Mouse (Mus musculus): Measurements from ENCODE around the gene Trem3. TPM values are rescaled to one million over a fixed set of nuclear protein-coding genes. Genes with fewer than 3 reads are reported as not detected.

Trem3 gene
- polyA plus RNA-seq, 1 experiment from 2014 or later, result 0.30 TPM

DNA sequence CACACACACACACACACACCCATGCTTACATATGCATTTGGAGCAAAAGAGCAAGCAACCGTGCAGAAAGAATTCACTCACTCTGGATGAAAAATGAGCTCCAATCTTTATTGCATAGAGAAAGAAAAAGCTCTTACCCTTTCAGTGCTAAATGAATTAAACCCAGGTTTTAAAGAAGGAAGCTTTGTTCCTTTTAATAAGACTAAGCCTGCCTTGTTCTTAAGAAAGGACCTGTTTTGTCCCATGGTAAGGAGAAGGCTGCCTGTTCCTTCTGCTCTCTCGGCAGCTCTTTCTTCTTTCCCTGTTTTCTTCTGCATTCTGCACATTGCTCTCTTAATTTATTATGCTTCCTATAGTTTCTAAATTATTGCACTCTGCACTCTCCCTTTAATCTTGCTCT lies 18.6 kb downstream of the Trem3 start:
- DNase-seq (ENCODE audit: low spot score) (no peak), ATAC-seq (replicated peaks; ENCODE audit: low FRiP score, low TSS enrichment, low read depth) (no peak)
- Histone ChIP-seq H3K9ac (ENCODE audit: low read length) (no peak overlapping the region), H3K27ac (ENCODE audit: low read depth) (peak overlapping the region; percentile 79), H3K4me2 (ENCODE audit: low read length) (0 out of 2 replicates have a peak overlapping the region, but pooled peaks have one; percentile 27), H3K9me3 (ENCODE audit: control insufficient read depth, low read length) (no peaks in the 10 kb centered on the region), H3K36me3 (ENCODE audit: control insufficient read depth, insufficient read depth, low read length) (no peaks in the 10 kb centered on the region), H3K27me3 (replicated peaks; ENCODE audit: control insufficient read depth, insufficient read depth, low read length) (no peaks in the 10 kb centered on the region), H3K4me1 (replicated peaks; ENCODE audit: control insufficient read depth, insufficient read depth, low read length) (peaks cover 10% of the 10 kb centered on the region), H3K4me3 (ENCODE audit: low read depth, low read length) (no peak overlapping the region)
- WGBS, result 5% methylated on average over 2 of the region's 2 CpGs

DNA sequence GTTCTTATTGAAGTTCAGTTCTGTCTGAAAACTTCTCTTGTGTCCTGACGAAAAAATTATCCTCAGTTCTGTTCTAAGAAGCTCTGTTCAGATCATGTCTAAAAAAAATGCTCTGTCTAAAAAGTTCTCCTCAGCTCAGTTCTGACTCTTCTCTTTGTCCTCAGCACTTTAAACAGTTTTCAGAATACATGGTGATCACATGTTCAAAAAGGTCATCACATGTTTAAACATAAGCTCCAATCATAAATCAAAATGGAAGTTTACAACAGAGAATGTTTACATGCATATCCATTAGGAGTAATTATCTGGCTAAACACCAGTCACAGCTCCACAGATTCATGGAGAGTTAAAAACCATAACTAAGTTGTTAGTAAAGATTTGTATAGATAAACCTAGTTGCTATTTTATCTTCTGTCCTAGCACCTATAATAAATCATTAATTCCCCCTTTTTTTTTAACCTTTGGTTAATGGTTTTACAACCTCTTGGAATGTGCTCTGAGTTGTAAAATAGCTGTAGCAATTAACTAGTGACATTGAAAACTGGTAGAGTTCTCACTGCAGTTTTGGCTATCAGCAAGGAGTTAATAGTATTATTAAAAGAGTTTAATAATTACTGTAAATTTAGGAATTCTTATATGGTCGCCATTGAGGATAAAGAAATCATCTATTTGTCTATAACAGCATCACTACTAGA lies 19.2 kb downstream of the Trem3 start:
- peaks cover 10% of the 10 kb centered on the region for H3K4me1 ChIP-seq (replicated peaks; ENCODE audit: control insufficient read depth, insufficient read depth, low read length)
- no peaks in the 10 kb centered on the region for H3K27me3 ChIP-seq (replicated peaks; ENCODE audit: control insufficient read depth, insufficient read depth, low read length)
- DNase-seq (ENCODE audit: low spot score), result no peak
- no peak overlapping the region for H3K4me3 ChIP-seq (ENCODE audit: low read depth, low read length)
- H3K9ac ChIP-seq (ENCODE audit: low read length), result no peak overlapping the region
- H3K36me3 ChIP-seq (ENCODE audit: control insufficient read depth, insufficient read depth, low read length), result no peaks in the 10 kb centered on the region
- peak overlapping the region; percentile 79 for H3K27ac ChIP-seq (ENCODE audit: low read depth)
- H3K4me2 ChIP-seq (ENCODE audit: low read length), result 0 out of 2 replicates have a peak overlapping the region, but pooled peaks have one; percentile 27
- peak; percentile 55; the same call in 1 of the 2 replicates for ATAC-seq (replicated peaks; ENCODE audit: low FRiP score, low TSS enrichment, low read depth)
- WGBS, result 6% methylated on average over 2 of the region's 2 CpGs
- H3K9me3 ChIP-seq (ENCODE audit: control insufficient read depth, low read length), result no peaks in the 10 kb centered on the region

DNA sequence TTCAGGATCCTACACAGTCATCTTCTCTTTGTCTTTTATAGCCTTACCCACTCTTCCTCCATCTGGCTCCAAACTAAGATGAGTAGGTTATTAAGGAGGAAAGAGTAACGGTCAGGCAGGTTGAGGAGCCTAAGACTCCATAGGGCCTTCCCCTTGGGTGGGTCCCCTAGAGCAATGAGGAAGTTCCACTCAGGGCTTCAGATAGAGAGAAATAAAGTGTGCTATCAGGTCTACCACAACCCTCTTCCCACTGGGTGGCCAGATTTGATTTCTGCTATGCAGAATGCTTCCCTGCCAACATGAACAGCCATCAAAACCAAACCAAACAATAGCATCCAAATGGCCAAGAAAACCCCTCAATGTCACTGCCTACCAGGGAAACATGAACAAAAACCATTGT lies 20.0 kb downstream of the Trem3 start:
- H3K4me2 ChIP-seq (ENCODE audit: low read length), result no peak overlapping the region
- 65% methylated on average over 1 of the region's 1 CpGs for WGBS
- peaks cover 10% of the 10 kb centered on the region for H3K4me1 ChIP-seq (replicated peaks; ENCODE audit: control insufficient read depth, insufficient read depth, low read length)
- no peaks in the 10 kb centered on the region for H3K36me3 ChIP-seq (ENCODE audit: control insufficient read depth, insufficient read depth, low read length)
- no peak for ATAC-seq (replicated peaks; ENCODE audit: low FRiP score, low TSS enrichment, low read depth)
- no peaks in the 10 kb centered on the region for H3K9me3 ChIP-seq (ENCODE audit: control insufficient read depth, low read length)
- H3K4me3 ChIP-seq (ENCODE audit: low read depth, low read length), result no peak overlapping the region
- H3K9ac ChIP-seq (ENCODE audit: low read length), result no peak overlapping the region
- no peak overlapping the region for H3K27ac ChIP-seq (ENCODE audit: low read depth)
- DNase-seq (ENCODE audit: low spot score), result no peak
- H3K27me3 ChIP-seq (replicated peaks; ENCODE audit: control insufficient read depth, insufficient read depth, low read length), result no peaks in the 10 kb centered on the region

DNA sequence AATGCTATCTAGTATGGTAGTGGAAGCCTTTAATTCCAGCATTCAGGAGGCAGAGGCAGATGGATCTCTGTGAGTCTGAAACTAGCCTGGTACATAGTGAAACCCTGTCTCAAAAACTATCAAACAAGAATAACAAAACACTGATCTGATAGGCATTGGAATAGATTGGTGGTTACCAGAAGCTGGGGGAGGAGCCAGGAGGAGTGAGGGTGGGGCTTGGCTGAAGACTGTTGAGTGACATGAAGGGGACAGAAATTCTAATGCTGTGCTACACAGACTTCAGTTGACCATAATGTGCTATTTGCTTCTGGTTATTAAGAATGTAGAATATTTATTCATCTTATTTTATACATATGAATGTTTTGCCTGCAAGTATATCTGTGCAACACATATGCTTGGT lies 20.7 kb downstream of the Trem3 start:
- no peaks in the 10 kb centered on the region for H3K36me3 ChIP-seq (ENCODE audit: control insufficient read depth, insufficient read depth, low read length)
- no peak overlapping the region for H3K4me2 ChIP-seq (ENCODE audit: low read length)
- no peak overlapping the region for H3K27ac ChIP-seq (ENCODE audit: low read depth)
- no peak overlapping the region for H3K4me3 ChIP-seq (ENCODE audit: low read depth, low read length)
- ATAC-seq (replicated peaks; ENCODE audit: low FRiP score, low TSS enrichment, low read depth) (no peak), DNase-seq (ENCODE audit: low spot score) (no peak)
- H3K4me1 ChIP-seq (replicated peaks; ENCODE audit: control insufficient read depth, insufficient read depth, low read length), result peaks cover 10% of the 10 kb centered on the region
- no peaks in the 10 kb centered on the region for H3K9me3 ChIP-seq (ENCODE audit: control insufficient read depth, low read length)
- no peak overlapping the region for H3K9ac ChIP-seq (ENCODE audit: low read length)
- no peaks in the 10 kb centered on the region for H3K27me3 ChIP-seq (replicated peaks; ENCODE audit: control insufficient read depth, insufficient read depth, low read length)

DNA sequence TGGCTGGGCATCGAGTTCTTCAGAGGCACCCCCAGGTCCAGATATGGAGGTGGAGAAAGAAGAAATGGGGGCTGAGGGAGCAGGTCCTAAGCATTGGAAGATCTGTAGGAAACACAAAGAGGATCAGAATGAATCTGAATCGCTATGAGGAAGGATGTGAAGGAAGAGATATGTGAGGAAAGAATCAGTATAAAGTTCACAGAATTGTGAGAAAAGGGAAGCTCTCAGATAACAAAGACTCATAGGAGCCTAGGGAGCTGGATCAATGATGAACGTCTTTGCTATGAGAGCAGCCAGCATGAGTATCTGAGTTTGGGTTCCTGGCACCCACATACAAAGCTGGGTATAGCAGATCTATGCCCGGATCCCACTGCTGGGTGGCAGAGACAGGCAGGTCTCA lies 22.3 kb downstream of the Trem3 start:
- no peak overlapping the region for H3K27ac ChIP-seq (ENCODE audit: low read depth)
- H3K4me2 ChIP-seq (ENCODE audit: low read length), result no peak overlapping the region
- no peak overlapping the region for H3K9ac ChIP-seq (ENCODE audit: low read length)
- H3K27me3 ChIP-seq (replicated peaks; ENCODE audit: control insufficient read depth, insufficient read depth, low read length), result no peaks in the 10 kb centered on the region
- DNase-seq (ENCODE audit: low spot score), result no peak
- no peak for ATAC-seq (replicated peaks; ENCODE audit: low FRiP score, low TSS enrichment, low read depth)
- no peak overlapping the region for H3K4me3 ChIP-seq (ENCODE audit: low read depth, low read length)
- no peaks in the 10 kb centered on the region for H3K9me3 ChIP-seq (ENCODE audit: control insufficient read depth, low read length)
- no peaks in the 10 kb centered on the region for H3K36me3 ChIP-seq (ENCODE audit: control insufficient read depth, insufficient read depth, low read length)
- peaks cover 10% of the 10 kb centered on the region for H3K4me1 ChIP-seq (replicated peaks; ENCODE audit: control insufficient read depth, insufficient read depth, low read length)
- WGBS, result 84% methylated on average over 4 of the region's 4 CpGs

DNA sequence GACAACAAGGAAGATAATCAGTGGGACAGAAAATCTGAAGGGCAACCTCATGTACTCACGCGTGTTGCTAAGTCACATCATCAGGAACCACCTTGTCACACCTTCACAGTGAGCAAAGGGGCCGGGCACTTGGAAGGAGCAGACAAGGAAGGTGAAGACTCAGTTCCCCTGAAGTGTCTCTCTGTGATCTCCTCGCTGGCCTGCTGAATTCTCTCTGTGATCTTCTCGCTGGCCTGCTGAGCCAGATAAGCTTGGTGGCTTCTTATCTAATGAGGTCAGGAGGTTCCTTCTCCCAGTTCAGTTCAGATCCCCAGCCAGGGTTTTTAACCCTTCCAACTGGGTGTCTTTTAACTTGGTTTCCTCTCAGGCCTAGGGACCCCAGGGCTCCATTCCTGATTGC lies 24.6 kb downstream of the Trem3 start:
- Histone ChIP-seq H3K27me3 (replicated peaks; ENCODE audit: control insufficient read depth, insufficient read depth, low read length) (no peaks in the 10 kb centered on the region), H3K4me3 (ENCODE audit: low read depth, low read length) (no peak overlapping the region), H3K9ac (ENCODE audit: low read length) (no peak overlapping the region), H3K27ac (ENCODE audit: low read depth) (no peak overlapping the region), H3K9me3 (ENCODE audit: control insufficient read depth, low read length) (no peaks in the 10 kb centered on the region), H3K4me1 (replicated peaks; ENCODE audit: control insufficient read depth, insufficient read depth, low read length) (no peaks in the 10 kb centered on the region), H3K4me2 (ENCODE audit: low read length) (no peak overlapping the region), H3K36me3 (ENCODE audit: control insufficient read depth, insufficient read depth, low read length) (no peaks in the 10 kb centered on the region)
- WGBS, result 58% methylated on average over 5 of the region's 5 CpGs
- ATAC-seq (replicated peaks; ENCODE audit: low FRiP score, low TSS enrichment, low read depth) (no peak; the same call in 1 of the 2 replicates), DNase-seq (ENCODE audit: low spot score) (no peak)

DNA sequence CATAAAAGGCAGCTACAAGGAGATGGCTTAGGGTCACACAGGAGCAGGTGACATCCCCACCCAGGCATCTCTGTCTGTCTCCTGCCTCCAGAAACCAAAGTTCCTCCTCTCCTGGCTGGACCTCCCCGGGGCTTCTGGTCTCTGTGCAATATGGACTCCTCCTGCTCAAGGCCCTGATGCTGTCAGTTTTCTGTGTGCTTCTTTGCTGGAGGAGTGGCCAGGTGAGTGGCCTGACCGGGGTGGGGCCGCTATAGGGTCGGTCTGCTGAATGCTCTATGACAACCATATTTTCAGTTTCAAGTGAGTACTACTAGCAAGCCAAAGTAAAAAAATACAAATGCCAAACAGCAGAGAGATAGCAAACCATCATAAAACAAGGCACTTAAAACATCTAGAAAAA lies 25.0 kb downstream of the Trem3 start:
- no peaks in the 10 kb centered on the region for H3K4me1 ChIP-seq (replicated peaks; ENCODE audit: control insufficient read depth, insufficient read depth, low read length)
- H3K27ac ChIP-seq (ENCODE audit: low read depth), result no peak overlapping the region
- no peak overlapping the region for H3K9ac ChIP-seq (ENCODE audit: low read length)
- H3K36me3 ChIP-seq (ENCODE audit: control insufficient read depth, insufficient read depth, low read length), result no peaks in the 10 kb centered on the region
- H3K27me3 ChIP-seq (replicated peaks; ENCODE audit: control insufficient read depth, insufficient read depth, low read length), result no peaks in the 10 kb centered on the region
- H3K9me3 ChIP-seq (ENCODE audit: control insufficient read depth, low read length), result no peaks in the 10 kb centered on the region
- WGBS, result 77% methylated on average over 4 of the region's 4 CpGs
- H3K4me2 ChIP-seq (ENCODE audit: low read length), result no peak overlapping the region
- DNase-seq (ENCODE audit: low spot score) (no peak), ATAC-seq (replicated peaks; ENCODE audit: low FRiP score, low TSS enrichment, low read depth) (peak; percentile 64; the same call in 1 of the 2 replicates)
- no peak overlapping the region for H3K4me3 ChIP-seq (ENCODE audit: low read depth, low read length)

DNA sequence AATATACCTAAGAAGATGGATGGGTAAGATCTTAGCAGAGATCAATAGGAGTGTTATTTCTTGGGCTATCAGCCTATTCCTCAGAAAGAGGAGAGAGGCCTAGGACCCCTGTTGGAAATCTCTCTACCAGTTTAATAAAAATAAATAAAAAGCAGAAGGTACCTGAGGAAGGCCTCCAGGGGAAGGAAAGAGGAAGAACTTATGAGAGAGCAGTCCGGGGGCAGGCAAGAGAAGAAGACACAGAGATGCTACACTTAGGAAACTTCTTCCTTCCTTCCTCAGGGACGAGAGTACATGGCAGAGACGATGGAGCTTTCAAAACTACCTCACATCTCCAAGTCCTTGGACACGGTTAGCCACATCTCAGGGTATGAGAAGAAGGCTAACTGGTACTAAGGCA lies 26.5 kb downstream of the Trem3 start:
- H3K4me1 ChIP-seq (replicated peaks; ENCODE audit: control insufficient read depth, insufficient read depth, low read length), result no peaks in the 10 kb centered on the region
- H3K27ac ChIP-seq (ENCODE audit: low read depth), result no peak overlapping the region
- 91% methylated on average over 4 of the region's 4 CpGs for WGBS
- no peak overlapping the region for H3K4me2 ChIP-seq (ENCODE audit: low read length)
- H3K9me3 ChIP-seq (ENCODE audit: control insufficient read depth, low read length), result no peaks in the 10 kb centered on the region
- no peak for DNase-seq (ENCODE audit: low spot score)
- H3K27me3 ChIP-seq (replicated peaks; ENCODE audit: control insufficient read depth, insufficient read depth, low read length), result no peaks in the 10 kb centered on the region
- no peak overlapping the region for H3K4me3 ChIP-seq (ENCODE audit: low read depth, low read length)
- no peaks in the 10 kb centered on the region for H3K36me3 ChIP-seq (ENCODE audit: control insufficient read depth, insufficient read depth, low read length)
- no peak for ATAC-seq (replicated peaks; ENCODE audit: low FRiP score, low TSS enrichment, low read depth)
- H3K9ac ChIP-seq (ENCODE audit: low read length), result no peak overlapping the region

DNA sequence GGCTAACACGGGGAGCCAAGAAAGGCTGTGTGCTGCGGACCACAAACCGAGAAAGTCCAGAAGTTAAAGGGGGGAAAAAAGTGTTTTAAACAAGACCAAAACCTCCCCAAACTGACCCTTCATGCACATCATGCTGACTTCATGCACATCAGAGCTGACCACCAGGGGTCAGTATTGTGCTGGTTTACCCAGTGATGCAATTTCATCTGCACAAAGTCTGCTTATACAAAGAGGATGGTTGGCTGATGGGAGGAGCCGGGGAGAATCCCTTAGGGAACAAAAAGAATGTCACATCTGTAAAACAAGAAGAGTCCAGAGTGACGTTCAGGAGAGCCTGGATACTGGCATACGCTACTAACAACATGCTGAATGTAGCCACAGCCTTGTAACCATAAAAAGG lies 27.3 kb downstream of the Trem3 start:
- DNase-seq (ENCODE audit: low spot score), result peak; percentile 89
- no peaks in the 10 kb centered on the region for H3K4me1 ChIP-seq (replicated peaks; ENCODE audit: control insufficient read depth, insufficient read depth, low read length)
- no peaks in the 10 kb centered on the region for H3K36me3 ChIP-seq (ENCODE audit: control insufficient read depth, insufficient read depth, low read length)
- H3K4me2 ChIP-seq (ENCODE audit: low read length), result no peak overlapping the region
- no peak overlapping the region for H3K27ac ChIP-seq (ENCODE audit: low read depth)
- no peak; the same call in 1 of the 2 replicates for ATAC-seq (replicated peaks; ENCODE audit: low FRiP score, low TSS enrichment, low read depth)
- 39% methylated on average over 6 of the region's 6 CpGs for WGBS
- H3K4me3 ChIP-seq (ENCODE audit: low read depth, low read length), result no peak overlapping the region
- H3K9ac ChIP-seq (ENCODE audit: low read length), result no peak overlapping the region
- no peaks in the 10 kb centered on the region for H3K9me3 ChIP-seq (ENCODE audit: control insufficient read depth, low read length)
- no peaks in the 10 kb centered on the region for H3K27me3 ChIP-seq (replicated peaks; ENCODE audit: control insufficient read depth, insufficient read depth, low read length)
